Mouse (Mus musculus) liver (tissue): Measurements from ENCODE around the gene Ulk4.
A peak's percentile ranks its signal among the peaks of the same experiment; 100 is the strongest.
"Not testable (repeated sequence)": the region's sequence is repeated elsewhere in the genome, so short reads cannot be mapped to it uniquely, and the experiment has no call there.

Experiments
- DNase-seq: peaks from one replicate; pipeline ENCODE4 v3.0.0-alpha.2; 2020; ENCODE audit warnings: mixed read lengths

The Ulk4 gene

DNA sequence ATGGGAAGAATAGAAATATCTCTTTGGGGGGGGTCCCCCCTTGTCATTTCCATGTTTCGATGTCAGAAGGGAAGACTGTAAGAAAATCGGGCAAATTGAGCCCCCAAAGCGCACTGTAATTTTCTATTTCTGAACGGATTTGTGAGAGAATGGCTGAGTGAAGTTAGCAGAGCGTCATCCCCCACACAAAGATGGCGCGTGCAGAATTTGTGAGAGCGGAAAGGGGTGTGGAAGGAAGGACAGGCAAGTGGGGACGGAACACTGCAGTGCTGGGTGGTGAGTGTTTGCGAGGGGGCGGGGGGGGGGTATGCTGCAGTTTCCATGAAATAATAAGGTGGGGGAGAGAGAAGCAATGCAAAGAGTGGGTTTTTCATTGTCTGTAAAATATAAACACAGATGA, 347.9 kb downstream of the Ulk4 start, which contains the start of gene Ctnnb1:
TSS of gene Ctnnb1 (plus strand) at position 136 of the 400 bp plus-strand sequence.
- no peak for DNase-seq

DNA sequence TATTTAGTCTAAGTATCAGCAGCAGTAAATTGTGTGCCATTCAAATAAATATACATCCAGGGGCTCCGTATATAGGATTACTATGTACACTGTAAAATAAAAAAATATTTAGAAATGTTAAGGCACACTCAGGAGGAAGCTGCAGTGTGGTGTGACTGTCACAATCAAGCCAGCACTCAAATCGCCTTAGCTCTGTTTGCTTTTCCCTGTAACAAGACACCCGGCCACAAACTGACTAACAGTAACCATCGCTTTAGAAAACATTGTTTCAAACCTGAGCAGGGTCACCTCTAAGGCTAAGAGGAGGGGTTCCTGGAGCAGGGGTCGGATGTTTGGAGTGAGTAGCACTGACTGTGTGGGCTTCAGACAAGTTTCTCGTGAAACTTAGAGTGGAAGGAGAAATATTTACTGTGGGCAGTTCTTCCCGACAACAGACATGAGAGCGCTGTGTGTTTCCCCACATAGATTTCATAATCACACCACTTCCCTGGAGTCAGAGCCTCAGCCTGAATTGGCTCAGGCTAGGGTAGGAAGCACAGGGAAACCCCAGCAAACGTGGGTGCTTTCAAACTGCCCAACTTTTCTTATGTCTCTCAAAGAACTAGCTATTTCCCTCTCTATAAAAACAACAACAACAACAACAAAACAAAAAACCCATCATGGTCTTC, 349.9 kb downstream of the Ulk4 start:
- DNase-seq: no peak

DNA sequence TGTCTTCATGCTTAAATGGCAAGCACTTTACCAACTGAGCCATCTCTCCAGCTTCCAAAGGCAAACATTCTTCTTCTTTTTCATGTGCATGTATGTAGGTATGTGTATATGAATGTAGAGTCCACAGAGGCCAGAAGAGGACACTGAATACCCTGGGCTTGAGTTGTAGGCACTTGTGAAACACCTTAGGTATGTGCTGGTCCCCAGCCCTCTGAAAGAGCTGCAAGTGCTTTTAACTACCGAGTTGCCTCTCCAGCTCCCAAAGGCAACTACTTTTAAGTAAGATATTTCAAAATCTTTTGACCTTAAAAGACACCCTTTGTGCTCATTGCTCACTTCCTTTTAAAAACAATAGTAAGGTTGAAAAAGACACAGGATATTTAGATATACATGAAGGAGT, 350.9 kb downstream of the Ulk4 start:
- DNase-seq: no peak

DNA sequence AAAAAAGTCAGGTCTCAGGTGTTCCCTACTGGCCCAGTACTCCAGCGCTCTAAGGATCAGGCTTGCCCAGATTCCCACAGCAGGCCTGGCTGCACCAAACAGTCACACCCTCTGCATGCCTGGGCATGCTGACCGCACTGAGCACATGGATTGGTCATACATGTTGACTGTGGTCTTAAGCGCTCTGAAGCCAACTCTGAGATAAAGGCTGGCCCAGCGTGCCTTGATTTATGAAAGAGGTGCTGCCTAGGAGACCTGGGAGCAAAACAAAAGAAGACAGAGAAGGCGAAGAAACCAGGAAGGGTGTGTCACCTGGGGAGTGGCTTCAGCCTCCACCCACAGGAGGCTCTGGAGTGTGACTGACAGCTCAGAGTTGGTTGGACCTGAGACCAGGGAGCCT, 357.9 kb downstream of the Ulk4 start:
- DNase-seq: no peak

DNA sequence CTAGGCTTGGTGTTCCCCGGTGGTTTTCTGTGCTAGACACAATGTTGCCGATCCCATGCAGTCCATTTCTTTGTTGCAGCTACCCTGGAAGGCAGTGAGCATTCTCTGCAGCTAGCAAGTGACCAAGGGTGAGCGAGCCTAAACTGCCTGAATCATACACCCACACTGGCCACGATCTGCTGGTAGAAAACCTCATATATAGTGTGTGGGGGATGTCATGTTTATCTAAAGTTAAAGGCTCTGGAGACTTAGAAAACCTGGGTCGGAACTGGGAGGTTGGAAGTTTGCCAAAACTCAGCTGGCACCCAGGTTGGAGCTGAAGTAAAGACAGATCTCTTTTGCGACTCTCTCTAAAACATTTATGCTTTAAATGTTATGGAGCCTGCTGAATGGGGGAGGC, 358.4 kb downstream of the Ulk4 start:
- DNase-seq: no peak

DNA sequence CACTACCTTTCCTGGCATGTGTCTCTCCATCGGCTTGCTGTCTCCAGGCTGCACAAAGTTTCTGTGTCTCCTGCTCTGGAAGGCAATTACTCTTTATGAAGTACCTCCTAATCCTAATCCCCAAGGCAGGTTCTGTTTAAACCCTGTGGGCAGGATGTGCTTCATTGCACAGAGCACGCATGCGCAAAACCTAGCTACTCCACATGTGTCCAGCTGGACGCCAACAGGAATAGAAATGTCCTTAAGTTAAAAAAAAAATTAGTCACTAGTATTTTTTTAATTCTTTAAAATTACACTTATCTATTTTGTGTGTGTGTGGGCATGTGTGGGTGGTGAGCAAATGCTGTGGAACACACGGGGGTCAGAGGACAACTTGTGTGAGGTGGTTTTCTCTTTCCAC, 358.8 kb downstream of the Ulk4 start:
- no peak for DNase-seq

DNA sequence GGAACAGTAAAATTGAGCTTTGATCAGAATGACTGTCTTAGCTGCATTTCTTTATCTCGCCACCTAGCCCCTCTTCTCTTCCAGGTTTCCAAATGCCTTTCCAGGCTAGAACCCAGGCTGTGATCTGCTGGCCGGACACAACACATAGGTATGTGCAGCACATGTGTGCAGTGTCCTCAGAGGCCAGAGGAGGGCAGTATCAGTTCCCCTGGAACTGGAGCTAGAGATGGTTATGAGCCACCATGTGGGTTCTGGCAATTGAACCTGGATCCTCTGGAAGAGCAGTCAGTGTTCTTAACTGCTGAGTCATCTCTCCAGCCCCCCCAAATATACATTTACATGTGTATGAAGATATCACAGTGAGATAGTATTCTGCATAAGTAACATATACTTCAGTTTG, 359.4 kb downstream of the Ulk4 start:
- not testable (repeated sequence) for DNase-seq

DNA sequence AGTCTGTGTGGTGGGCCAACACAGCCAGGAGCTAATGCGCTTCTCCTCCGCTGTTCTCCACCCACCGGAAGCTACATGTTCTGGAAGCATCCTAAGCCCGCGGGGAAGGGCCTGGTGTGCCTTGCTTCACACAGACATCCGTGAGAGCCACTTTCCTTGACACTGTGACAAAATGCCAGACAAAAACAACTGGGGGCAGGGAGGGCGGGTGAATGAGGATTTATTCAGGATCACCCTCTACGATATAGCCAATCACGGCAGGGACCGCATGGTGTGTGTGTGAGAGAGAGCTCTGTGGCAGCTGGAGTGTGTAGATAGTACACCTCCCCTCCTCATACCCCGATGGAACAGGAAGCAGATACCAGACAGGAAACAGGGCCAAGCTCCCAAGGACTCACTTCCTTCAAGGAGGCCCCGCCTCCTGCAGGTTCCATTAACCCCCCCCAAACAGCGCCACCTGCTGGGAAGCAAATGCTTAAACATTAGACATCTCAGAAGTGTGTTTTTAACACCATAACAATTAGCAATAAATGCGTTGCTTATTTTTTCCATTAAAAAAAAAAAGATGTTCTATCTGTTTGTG, 362.0 kb downstream of the Ulk4 start:
- DNase-seq: peak; percentile 73

DNA sequence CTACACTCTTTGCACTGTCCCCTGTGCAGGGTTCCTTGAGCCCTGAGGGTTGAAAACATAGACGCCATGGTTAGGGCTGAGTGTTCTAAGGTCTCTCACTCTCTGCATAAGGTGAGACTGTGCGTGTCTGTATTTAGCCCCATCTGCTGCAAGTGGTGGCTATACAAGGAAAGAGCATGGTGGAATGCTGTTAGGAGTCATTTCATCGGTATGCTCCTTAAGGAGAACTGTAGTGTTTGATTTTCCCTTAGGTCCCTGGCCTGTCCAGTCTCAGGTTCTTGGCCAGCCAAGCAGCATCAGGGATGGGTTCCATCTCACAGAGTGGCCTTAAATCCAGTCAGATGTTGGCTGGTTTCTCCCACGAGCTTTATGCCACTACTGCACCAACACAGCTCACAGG, 362.6 kb downstream of the Ulk4 start:
- DNase-seq: no peak

DNA sequence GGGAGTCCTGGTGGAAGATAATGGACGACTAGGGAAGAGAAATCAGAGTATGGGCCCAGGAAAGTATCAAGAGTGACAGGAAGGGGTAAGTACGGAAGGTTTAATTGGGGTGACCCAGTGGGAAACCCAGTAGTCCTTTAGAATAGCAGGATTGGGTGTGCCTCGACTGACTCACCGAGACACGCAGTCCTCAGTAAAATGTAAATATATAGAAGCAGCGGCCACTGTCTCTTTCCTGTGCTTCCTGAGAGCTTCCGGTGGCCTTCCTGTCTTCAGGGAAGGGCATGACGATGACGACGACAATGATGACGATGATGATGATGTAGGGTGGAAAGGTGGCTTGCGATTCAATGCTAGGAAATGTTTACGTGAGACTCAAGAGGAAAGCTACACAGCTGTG, 363.8 kb downstream of the Ulk4 start:
- DNase-seq: no peak

DNA sequence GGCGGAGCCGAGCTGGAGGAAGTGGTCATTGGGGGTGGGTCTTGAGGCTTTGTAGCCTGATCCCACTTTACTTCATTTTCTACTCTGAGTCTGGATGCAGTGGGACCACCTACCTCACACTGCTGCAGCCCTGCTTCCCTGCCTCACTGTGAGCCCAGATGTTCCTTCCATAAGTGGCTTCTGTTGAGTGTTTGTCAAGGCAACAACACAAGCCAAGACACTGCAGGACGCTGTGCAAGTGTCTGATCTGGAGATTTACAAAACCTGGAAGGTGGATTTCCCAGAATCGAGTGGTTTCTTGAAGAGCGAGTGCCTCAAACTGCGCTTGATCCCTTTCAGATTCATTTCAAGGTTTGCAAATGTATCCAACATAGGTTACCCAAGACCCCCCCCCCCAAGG, 368.5 kb downstream of the Ulk4 start:
- DNase-seq: no peak
